Comparison of ENCODE assay signal across 8 mouse cellular contexts in genomic region chr4:57039127-57040031, GRCm38 (mm10). TPM values are rescaled to one million over a fixed set of nuclear protein-coding genes. Genes with fewer than 3 reads are reported as not detected.
A peak's percentile ranks its signal among the peaks of the same experiment; 100 is the strongest.
DNase-seq lines count a peak whose midpoint lies in the region; ATAC-seq and TF ChIP-seq lines count a peak whose summit lies in the region.

No protein-coding gene starts in this region.

- H3K9ac ChIP-seq in lung, embryonic 16.5 days (ENCODE audit: low read length), result peak overlapping the region; percentile 15; the same call in 1 of the 2 replicates
- H3K9ac ChIP-seq in hindbrain, postnatal 0 days (replicated peaks; ENCODE audit: low read length), result no peak overlapping the region
- peak overlapping the region; percentile 49 for H3K9ac ChIP-seq in midbrain, embryonic 14.5 days (replicated peaks; ENCODE audit: low read length)

- H3K27ac ChIP-seq in lung, embryonic 16.5 days (ENCODE audit: low read length), result no peak overlapping the region
- peak overlapping the region; percentile 27; the same call in 1 of the 2 replicates for H3K27ac ChIP-seq in hindbrain, postnatal 0 days
- H3K27ac ChIP-seq in midbrain, embryonic 14.5 days (replicated peaks; ENCODE audit: low read depth, low read length), result peak overlapping the region; percentile 68

- peaks cover 2% of the 10 kb centered on the region; the same call in 1 of the 2 replicates for H3K27me3 ChIP-seq in lung, embryonic 16.5 days (ENCODE audit: control insufficient read depth, insufficient read depth, low read depth, low read length)
- no peaks in the 10 kb centered on the region for H3K27me3 ChIP-seq in hindbrain, postnatal 0 days (ENCODE audit: insufficient read depth, low read length)
- H3K27me3 ChIP-seq in midbrain, embryonic 14.5 days (ENCODE audit: control insufficient read depth, insufficient read depth, low read length), result no peaks in the 10 kb centered on the region

- peak overlapping the region; percentile 45 for H3K4me2 ChIP-seq in lung, embryonic 16.5 days (ENCODE audit: low read depth, low read length)
- H3K4me2 ChIP-seq in hindbrain, postnatal 0 days (ENCODE audit: low read depth, low read length), result peak overlapping the region; percentile 51
- H3K4me2 ChIP-seq in midbrain, embryonic 14.5 days (ENCODE audit: low read length), result peak overlapping the region; percentile 64

- peak overlapping the region; percentile 15; the same call in 1 of the 2 replicates for H3K4me3 ChIP-seq in lung, embryonic 16.5 days (ENCODE audit: low read length)
- peak overlapping the region; percentile 3; the same call in 1 of the 2 replicates for H3K4me3 ChIP-seq in hindbrain, postnatal 0 days (ENCODE audit: low read length)
- H3K4me3 ChIP-seq in midbrain, embryonic 14.5 days (replicated peaks; ENCODE audit: low read depth, low read length), result peak overlapping the region; percentile 28

- H3K9me3 ChIP-seq in lung, embryonic 16.5 days (ENCODE audit: control insufficient read depth, low read length), result no peaks in the 10 kb centered on the region
- H3K9me3 ChIP-seq in hindbrain, postnatal 0 days (ENCODE audit: low read length), result 0 out of 2 replicates have a peak, but pooled peaks cover 1% of the 10 kb centered on the region
- no peaks in the 10 kb centered on the region for H3K9me3 ChIP-seq in midbrain, embryonic 14.5 days (ENCODE audit: control insufficient read depth, low read length)

- H3K36me3 ChIP-seq in lung, embryonic 16.5 days (ENCODE audit: control insufficient read depth, insufficient read depth, low read length), result no peaks in the 10 kb centered on the region
- no peaks in the 10 kb centered on the region for H3K36me3 ChIP-seq in hindbrain, postnatal 0 days (ENCODE audit: insufficient read depth, low read length)
- no peaks in the 10 kb centered on the region for H3K36me3 ChIP-seq in midbrain, embryonic 14.5 days (ENCODE audit: control insufficient read depth, insufficient read depth, low read length)

- 12% methylated on average over 19 of the region's 23 CpGs for whole genome bisulfite sequencing in lung, embryonic 16.5 days
- WGBS in hindbrain, postnatal 0 days, result 7% methylated on average over 22 of the region's 23 CpGs
- WGBS in midbrain, embryonic 14.5 days, result 7% methylated on average over 23 of the region's 23 CpGs

- ATAC-seq in lung, embryonic 16.5 days (ENCODE audit: low read depth), result peak; percentile 51; the same call in 1 of the 2 replicates
- ATAC-seq in hindbrain, postnatal 0 days, result peak; percentile 83
- ATAC-seq in midbrain, embryonic 14.5 days (ENCODE audit: low FRiP score, low TSS enrichment), result peak; percentile 85
- ATAC-seq in activated CD4-positive, CD25-positive, alpha-beta regulatory T cell, adult 4 months, result no peak

- no peak for DNase-seq in lung, adult 18-20 months
- DNase-seq in embryo, embryonic 10 days (ENCODE audit: low spot score), result peak; percentile 72
- peak; percentile 69 for DNase-seq in hindbrain, postnatal 0 days (ENCODE audit: low spot score)
- DNase-seq in midbrain, embryonic 14.5 days, result peak; percentile 81
- DNase-seq in adrenal gland, postnatal 10 days, result no peak
- no peak for DNase-seq in thymus, postnatal 14 days

- TF ChIP-seq CTCF in hindbrain, postnatal 0 days (IDR thresholded peaks at IDR 0.05; ENCODE audit: low read depth), result no peak

- H3K4me1 ChIP-seq in lung, embryonic 16.5 days (replicated peaks; ENCODE audit: control insufficient read depth, insufficient read depth, low read length), result 0 out of 2 replicates have a peak, but pooled peaks cover 4% of the 10 kb centered on the region
- H3K4me1 ChIP-seq in hindbrain, postnatal 0 days (ENCODE audit: insufficient read depth, low read length), result peaks cover 9% of the 10 kb centered on the region; the same call in 1 of the 2 replicates
- peaks cover 13% of the 10 kb centered on the region for H3K4me1 ChIP-seq in midbrain, embryonic 14.5 days (ENCODE audit: control insufficient read depth, insufficient read depth, low read length)

RNA-seq across cellular contexts. Expression of gene Frrs1l, which starts 49.2 kb away (rescaled TPM):
- 1.9 and 2.9 TPM in 2 replicates for polyA plus RNA-seq in lung, embryonic 16.5 days (2015; fragmentation: Nextera tagmentation; extraction: Ambion mirVana)
- 38.1 and 38.3 TPM in 2 replicates for total RNA-seq in hindbrain, postnatal 0 days (2014; rRNA removed)
- polyA plus RNA-seq in hindbrain, postnatal 0 days (2015; fragmentation: Nextera tagmentation; extraction: Ambion mirVana), result 21.8 and 22.5 TPM in 2 replicates
- 21.3 and 24.3 TPM in 2 replicates for polyA plus RNA-seq in midbrain, embryonic 14.5 days (2014; fragmentation: Nextera tagmentation; extraction: Ambion mirVana)
- under 1 TPM; 0.27 to 0.61 TPM for total RNA-seq in adrenal gland, postnatal 10 days (2021)
- polyA plus RNA-seq in activated CD4-positive, CD25-positive, alpha-beta regulatory T cell, adult 4 months (2017; shearing (Covaris generic)), result under 1 TPM in 1 of 2 experiments, not detected in 1; 0.16 TPM

Comparison
In these comparisons a context has a peak if more than half of its experiments do, and no peak if none do; other contexts are left out.
1. DNase-seq: peak in embryo, embryonic 10 days (single experiment), hindbrain, postnatal 0 days (single experiment) and midbrain, embryonic 14.5 days (single experiment); none in lung, adult 18-20 months (0 of 2), adrenal gland, postnatal 10 days (single experiment) and thymus, postnatal 14 days (single experiment).
2. Peak in every context shown above with its lines, with median percentiles within 50 percentile points of each other: H3K4me2 ChIP-seq and H3K4me3 ChIP-seq.